Mouse (Mus musculus) ES-Bruce4 (cell line): ENCODE data around the gene H3f3a.

Experiments used
- CTCF ChIP-seq: IDR thresholded peaks from one replicate; pipeline ENCODE4 v1.8.1; 2011; ENCODE audit warnings: low read depth, low read length
- POLR2A ChIP-seq: IDR thresholded peaks from one replicate; pipeline ENCODE4 v1.8.1; 2011; ENCODE audit warnings: low read length; ENCODE audit not compliant: insufficient read depth

- TF ChIP-seq POLR2A = no peak
- TF ChIP-seq CTCF = no peak
Observed at GRCm38 (mm10) chr1:180754376-180754775, 59.4 kb downstream of the H3f3a start.
